Mouse (Mus musculus) liver, adult 2 months (tissue): ENCODE data around the gene Dpm1. TPM values are rescaled to one million over a fixed set of nuclear protein-coding genes. Genes with fewer than 3 reads are reported as not detected.

Experiments
- DNase-seq: peaks from one replicate; pipeline ENCODE4 v3.0.0-alpha.2; 2011; ENCODE audit warnings: low read depth, low spot score; ENCODE audit errors: extremely low read depth
- H3K27ac ChIP-seq: fragments of 200-500 bp; replicated peaks from 2 replicates; pipeline ENCODE4 v1.5.1; 2012; ENCODE audit warnings: low read depth, mild to moderate bottlenecking, control low read depth, inconsistent platforms, low read length; ENCODE audit not compliant: insufficient read depth
- H3K27me3 ChIP-seq: fragments of 200-500 bp; 2 replicates; pipeline ENCODE4 v1.6.1; 2012; ENCODE audit warnings: mild to moderate bottlenecking, moderate library complexity, low read length, inconsistent platforms; ENCODE audit not compliant: control insufficient read depth, insufficient read depth
- H3K36me3 ChIP-seq: fragments of 200-500 bp; 2 replicates; pipeline ENCODE4 v1.6.1; 2012; ENCODE audit warnings: low read length, inconsistent platforms; ENCODE audit not compliant: control insufficient read depth, insufficient read depth
- H3K4me1 ChIP-seq: fragments of 200-500 bp; 2 replicates; pipeline ENCODE4 v1.6.1; 2011; ENCODE audit warnings: low read length; ENCODE audit not compliant: control insufficient read depth, insufficient read depth
- H3K4me3 ChIP-seq: fragments of 200-500 bp; 2 replicates; pipeline ENCODE4 v1.5.1; 2011; ENCODE audit warnings: low read depth, mild to moderate bottlenecking, control low read depth, low read length, moderate library complexity; ENCODE audit not compliant: insufficient read depth
- H3K79me2 ChIP-seq: fragments of 200-500 bp; 2 replicates; pipeline ENCODE4 v1.6.1; 2012; ENCODE audit warnings: inconsistent platforms, mild to moderate bottlenecking, low read length, moderate library complexity; ENCODE audit not compliant: control insufficient read depth, insufficient read depth
- H3K9ac ChIP-seq: fragments of 200-500 bp; 2 replicates; pipeline ENCODE4 v1.6.1; 2012; ENCODE audit warnings: low read depth, mild to moderate bottlenecking, control low read depth, inconsistent platforms, low read length
- CTCF ChIP-seq: fragments of 200-500 bp; IDR thresholded peaks from 2 replicates; pipeline ENCODE4 v1.5.1; 2011; ENCODE audit warnings: low read depth, low read length, control low read depth
- POLR2A ChIP-seq: fragments of 200-500 bp; IDR thresholded peaks from 2 replicates; pipeline ENCODE4 v1.6.1; 2011; ENCODE audit warnings: low read length, control low read depth; ENCODE audit not compliant: insufficient read depth; ENCODE audit errors: extremely low read depth
- WGBS: fragments of 180-500 bp; shearing (Covaris S2); methylation state at CpG from one replicate; pipeline ENCODE4 v1.1.7; 2018; 5-methylcytosine and 5-hydroxymethylcytosine counted together
- polyA plus RNA-seq: library from polyadenylated mRNA; depleted of rRNA; stranded (reverse); fragments of >200 nt; gene quantifications from 2 replicates; pipeline ENCODE4 v1.2.3, GENCODE M21; 2012
- total RNA-seq: library from RNA; depleted of rRNA; stranded (reverse); fragments of >200 nt; gene quantifications from 2 replicates; pipeline ENCODE4 v1.2.3, GENCODE M21; 2014

Gene Dpm1
- total and polyA plus RNA-seq, 2 experiments = 30.8 to 37.7 TPM

GRCm38 (mm10) chr2:168250270-168250669 lies 19.9 kb upstream of the Dpm1 start:
- Histone ChIP-seq H3K27me3 (no peaks in the 10 kb centered on the region), H3K79me2 (no peaks in the 10 kb centered on the region), H3K4me3 (no peak overlapping the region), H3K36me3 (no peaks in the 10 kb centered on the region), H3K4me1 (no peaks in the 10 kb centered on the region), H3K27ac (no peak overlapping the region), H3K9ac (no peak overlapping the region)
- TF ChIP-seq POLR2A (no peak), CTCF (peak; percentile 82)
- WGBS = 18% methylated on average over 8 of the region's 8 CpGs
- peak; percentile 67 for DNase-seq

GRCm38 (mm10) chr2:168248856-168249245 lies 18.5 kb upstream of the Dpm1 start:
- TF ChIP-seq CTCF (peak; percentile 39), POLR2A (no peak)
- 60% methylated on average over 2 of the region's 2 CpGs for WGBS
- no peak for DNase-seq
- Histone ChIP-seq H3K4me1 (no peaks in the 10 kb centered on the region), H3K4me3 (no peak overlapping the region), H3K27me3 (no peaks in the 10 kb centered on the region), H3K27ac (no peak overlapping the region), H3K36me3 (no peaks in the 10 kb centered on the region), H3K9ac (no peak overlapping the region), H3K79me2 (no peaks in the 10 kb centered on the region)

- Histone ChIP-seq H3K27ac (no peak overlapping the region), H3K9ac (no peak overlapping the region), H3K79me2 (no peaks in the 10 kb centered on the region), H3K27me3 (no peaks in the 10 kb centered on the region), H3K4me1 (no peaks in the 10 kb centered on the region), H3K36me3 (no peaks in the 10 kb centered on the region), H3K4me3 (no peak overlapping the region)
- 83% methylated on average over 8 of the region's 8 CpGs for WGBS
- DNase-seq = no peak
- TF ChIP-seq POLR2A (no peak), CTCF (no peak)
Measured at GRCm38 (mm10) chr2:168248167-168248855, 17.9 kb upstream of the Dpm1 start.

GRCm38 (mm10) chr2:168245571-168245970 lies 15.2 kb upstream of the Dpm1 start:
- no peak for TF ChIP-seq POLR2A
- TF ChIP-seq CTCF = no peak
- no peaks in the 10 kb centered on the region for H3K36me3 ChIP-seq
- H3K27ac ChIP-seq = no peak overlapping the region
- H3K9ac ChIP-seq = no peak overlapping the region
- H3K79me2 ChIP-seq = no peaks in the 10 kb centered on the region
- H3K4me3 ChIP-seq = no peak overlapping the region
- H3K4me1 ChIP-seq = no peaks in the 10 kb centered on the region
- H3K27me3 ChIP-seq = no peaks in the 10 kb centered on the region
- DNase-seq = no peak
- 43% methylated on average over 8 of the region's 8 CpGs for WGBS

- no peak for DNase-seq
- no peak overlapping the region for H3K4me3 ChIP-seq
- TF ChIP-seq CTCF (no peak), POLR2A (no peak)
- no peak overlapping the region for H3K9ac ChIP-seq
- 80% methylated on average over 4 of the region's 4 CpGs for WGBS
- no peaks in the 10 kb centered on the region for H3K27me3 ChIP-seq
- H3K79me2 ChIP-seq = no peaks in the 10 kb centered on the region
- H3K36me3 ChIP-seq = no peaks in the 10 kb centered on the region
- no peak overlapping the region for H3K27ac ChIP-seq
- H3K4me1 ChIP-seq = no peaks in the 10 kb centered on the region
Measured at GRCm38 (mm10) chr2:168243278-168243677, 12.9 kb upstream of the Dpm1 start.

GRCm38 (mm10) chr2:168242841-168243240 lies 12.4 kb upstream of the Dpm1 start:
- Histone ChIP-seq H3K36me3 (no peaks in the 10 kb centered on the region), H3K27ac (no peak overlapping the region), H3K4me1 (no peaks in the 10 kb centered on the region), H3K27me3 (no peaks in the 10 kb centered on the region), H3K9ac (no peak overlapping the region), H3K4me3 (no peak overlapping the region), H3K79me2 (no peaks in the 10 kb centered on the region)
- TF ChIP-seq CTCF (no peak), POLR2A (no peak)
- no peak for DNase-seq
